Mouse (Mus musculus) ES-E14 (cell line): ENCODE measurements around the gene Vmn2r49. TPM values are rescaled to one million over a fixed set of nuclear protein-coding genes. Genes with fewer than 3 reads are reported as not detected.
"Not testable (repeated sequence)": the region's sequence is repeated elsewhere in the genome, so short reads cannot be mapped to it uniquely, and the experiment has no call there.

ENCODE experiments used
- DNase-seq: peaks from one replicate; pipeline ENCODE4 v3.0.0-alpha.2; 2013; ENCODE audit warnings: low read depth, low spot score
- H3K27ac ChIP-seq: 2 replicates; pipeline ENCODE4 v1.5.1; 2012; ENCODE audit warnings: low read depth, mild to moderate bottlenecking, low read length, moderate library complexity, mixed read lengths; ENCODE audit not compliant: poor library complexity, insufficient read depth, severe bottlenecking
- H3K36me3 ChIP-seq: 2 replicates; pipeline ENCODE4 v1.6.1; 2012; ENCODE audit warnings: mild to moderate bottlenecking, low read length, moderate library complexity, mixed read lengths; ENCODE audit not compliant: control insufficient read depth, poor library complexity, insufficient read depth, severe bottlenecking
- H3K4me1 ChIP-seq, 2 experiments: fragments of 150-350 bp in 1 of 2; sonication (generic) in 1 of 2; 2 replicates each; pipeline ENCODE4 v1.6.1; 2012; ENCODE audit warnings: low read length in 2 of 2, mild to moderate bottlenecking in 1 of 2, mixed read lengths in 1 of 2; ENCODE audit not compliant: control insufficient read depth in 2 of 2, insufficient read depth in 2 of 2, poor library complexity in 1 of 2
- H3K4me3 ChIP-seq, 2 experiments: fragments of 150-350 bp in 1 of 2; sonication (generic) in 1 of 2; 2 replicates each; pipeline ENCODE4 v1.5.1; 2012; ENCODE audit warnings: low read length in 2 of 2, low read depth in 1 of 2, mild to moderate bottlenecking in 1 of 2, mixed read lengths in 1 of 2; ENCODE audit not compliant: insufficient read depth in 1 of 2, poor library complexity in 1 of 2, severe bottlenecking in 1 of 2
- H3K9ac ChIP-seq: 2 replicates; pipeline ENCODE4 v1.6.1; 2012; ENCODE audit warnings: low read depth, mild to moderate bottlenecking, low read length, mixed read lengths; ENCODE audit not compliant: poor library complexity, insufficient read depth, severe bottlenecking
- H3K9me3 ChIP-seq: fragments of 150-350 bp; sonication (generic); 2 replicates; pipeline ENCODE4 v1.6.1; 2012; ENCODE audit warnings: low read depth, mild to moderate bottlenecking, low read length; ENCODE audit not compliant: control insufficient read depth, insufficient read depth
- in situ Hi-C, 2 experiments: fragments of 600-800 bp; cut with MboI; formaldehyde crosslinking; loops; one replicate each; pipeline ENCODE4 v1.15.1; 2025; ENCODE audit warnings: low sequenced_read_pairs in 2 of 2, inconsistent platforms in 1 of 2; ENCODE audit not compliant: unreplicated experiment in 2 of 2
- total RNA-seq: library from RNA; depleted of rRNA; stranded (reverse); fragments of 300-350 nt; gene quantifications from 2 replicates; pipeline ENCODE4 v1.2.3, GENCODE M21; 2012; rRNA removed

Gene Vmn2r49
- not detected in 2 replicates for total RNA-seq

DNA sequence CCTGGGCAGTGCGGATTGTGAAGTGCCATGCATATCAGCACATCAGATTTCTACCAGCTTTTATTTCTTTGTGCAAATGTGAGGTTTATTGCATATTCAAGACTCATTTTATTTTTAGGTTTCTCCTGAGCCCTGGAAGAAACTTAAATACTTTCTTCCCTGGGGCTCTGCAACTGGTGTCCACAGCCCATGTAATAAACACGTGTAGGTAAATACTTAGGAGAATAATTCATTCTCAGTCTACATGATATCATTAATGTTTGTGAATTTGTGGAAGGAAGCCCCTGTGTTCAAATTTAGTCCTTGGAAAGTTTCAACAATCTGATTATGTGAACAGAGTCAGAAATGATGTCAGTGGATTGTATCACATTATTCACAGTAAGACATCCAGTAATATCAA lies at the start of gene Vmn2r49:
TSS of gene Vmn2r49 (minus strand) at position 101 of the 400 bp plus-strand sequence.
- in situ Hi-C loops: not testable (repeated sequence)

DNA sequence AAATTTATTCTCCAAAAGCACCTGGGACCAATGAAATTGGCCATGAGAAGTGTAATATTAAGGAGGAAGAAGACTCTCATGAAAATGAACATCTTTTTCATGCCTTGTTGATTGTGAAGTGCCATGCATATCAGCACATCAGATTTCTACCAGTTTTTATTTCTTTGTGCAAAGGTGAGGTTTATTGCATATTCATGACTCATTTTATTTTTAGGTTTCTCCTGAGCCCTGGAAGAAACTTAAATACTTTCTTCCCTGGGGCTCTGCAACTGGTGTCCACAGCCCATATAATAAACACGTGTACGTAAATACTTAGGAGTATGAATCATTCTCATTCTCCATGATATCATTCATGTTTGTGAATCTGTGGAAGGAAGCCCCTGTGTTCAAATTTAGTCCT lies 38.6 kb downstream of the Vmn2r49 start, which contains the start of gene Vmn2r48:
TSS of gene Vmn2r48 (minus strand) at position 101 of the 400 bp plus-strand sequence.
- H3K4me3 ChIP-seq, H3K36me3 ChIP-seq, H3K4me1 ChIP-seq, H3K9ac ChIP-seq, H3K27ac ChIP-seq, DNase-seq, in situ Hi-C loops, H3K9me3 ChIP-seq: not testable (repeated sequence)

More for the DNA sequence above, at the start of gene Vmn2r49:
- not testable (repeated sequence) for H3K4me3 ChIP-seq, DNase-seq, H3K27ac ChIP-seq, H3K9ac ChIP-seq, H3K4me1 ChIP-seq, H3K36me3 ChIP-seq, H3K9me3 ChIP-seq

Other genes with a start within 250 kb of the Vmn2r49 start
- not detected in 2 replicates for gene Vmn2r46, start 221.7 kb downstream of the Vmn2r49 start, total RNA-seq
- gene Vmn2r47, start 150.9 kb downstream of the Vmn2r49 start, total RNA-seq: not detected in 2 replicates
- gene Vmn2r48, start 38.7 kb downstream of the Vmn2r49 start, total RNA-seq: not detected in 2 replicates
- not detected in 2 replicates for gene Vmn2r50, start 61.0 kb upstream of the Vmn2r49 start, total RNA-seq
- gene Vmn2r51, start 113.5 kb upstream of the Vmn2r49 start, total RNA-seq: not detected in 2 replicates
- gene Vmn2r52, start 184.3 kb upstream of the Vmn2r49 start, total RNA-seq: not detected in 2 replicates